Mouse (Mus musculus): ENCODE results near the gene Lsm4. TPM values are rescaled to one million over a fixed set of nuclear protein-coding genes. Genes with fewer than 3 reads are reported as not detected.
A peak's percentile ranks its signal among the peaks of the same experiment; 100 is the strongest.

Lsm4 gene
- polyA plus RNA-seq, 1 experiment from 2014 or later = 326 TPM

- peaks cover 10% of the 10 kb centered on the region; the same call in 1 of the 2 replicates for H3K27me3 ChIP-seq (ENCODE audit: control insufficient read depth, insufficient read depth, low read length)
- DNase-seq (ENCODE audit: low spot score, missing footprints) = no peak
- 74% methylated on average over 6 of the region's 6 CpGs for WGBS
- H3K9me3 ChIP-seq (ENCODE audit: control insufficient read depth, low read length) = no peaks in the 10 kb centered on the region
- no peak overlapping the region for H3K4me3 ChIP-seq (ENCODE audit: low read depth, low read length)
- H3K4me1 ChIP-seq (ENCODE audit: control insufficient read depth, insufficient read depth, low read length) = peaks cover 10% of the 10 kb centered on the region; the same call in 1 of the 2 replicates
- no peak overlapping the region for H3K4me2 ChIP-seq
- H3K9ac ChIP-seq (ENCODE audit: low read length) = no peak overlapping the region
- no peak for ATAC-seq (ENCODE audit: low FRiP score)
- H3K36me3 ChIP-seq (ENCODE audit: control insufficient read depth, insufficient read depth, low read length) = no peaks in the 10 kb centered on the region
- H3K27ac ChIP-seq (ENCODE audit: low read depth, low read length) = no peak overlapping the region
Measured at GRCm38 (mm10) chr8:70634066-70634465, 39.0 kb upstream of the Lsm4 start.

- H3K27me3 ChIP-seq (ENCODE audit: control insufficient read depth, insufficient read depth, low read length) = peaks cover 9% of the 10 kb centered on the region; the same call in 1 of the 2 replicates
- H3K4me2 ChIP-seq = no peak overlapping the region
- DNase-seq (ENCODE audit: low spot score, missing footprints) (no peak), ATAC-seq (ENCODE audit: low FRiP score) (no peak)
- H3K9me3 ChIP-seq (ENCODE audit: control insufficient read depth, low read length) = no peaks in the 10 kb centered on the region
- H3K27ac ChIP-seq (ENCODE audit: low read depth, low read length) = no peak overlapping the region
- 83% methylated on average over 6 of the region's 6 CpGs for WGBS
- 0 out of 2 replicates have a peak, but pooled peaks cover under 1% of the 10 kb centered on the region for H3K4me1 ChIP-seq (ENCODE audit: control insufficient read depth, insufficient read depth, low read length)
- H3K9ac ChIP-seq (ENCODE audit: low read length) = no peak overlapping the region
- no peak overlapping the region for H3K4me3 ChIP-seq (ENCODE audit: low read depth, low read length)
- H3K36me3 ChIP-seq (ENCODE audit: control insufficient read depth, insufficient read depth, low read length) = no peaks in the 10 kb centered on the region
Measured at GRCm38 (mm10) chr8:70635527-70635926, 37.5 kb upstream of the Lsm4 start.

GRCm38 (mm10) chr8:70636838-70637237 lies 36.2 kb upstream of the Lsm4 start:
- no peak for ATAC-seq (ENCODE audit: low FRiP score)
- Histone ChIP-seq H3K27me3 (ENCODE audit: control insufficient read depth, insufficient read depth, low read length) (no peaks in the 10 kb centered on the region; the same call in 1 of the 2 replicates), H3K36me3 (ENCODE audit: control insufficient read depth, insufficient read depth, low read length) (no peaks in the 10 kb centered on the region), H3K9me3 (ENCODE audit: control insufficient read depth, low read length) (no peaks in the 10 kb centered on the region), H3K4me1 (ENCODE audit: control insufficient read depth, insufficient read depth, low read length) (no peaks in the 10 kb centered on the region), H3K4me3 (ENCODE audit: low read depth, low read length) (no peak overlapping the region), H3K27ac (ENCODE audit: low read depth, low read length) (no peak overlapping the region), H3K4me2 (no peak overlapping the region), H3K9ac (ENCODE audit: low read length) (no peak overlapping the region)
- WGBS = 54% methylated on average over 8 of the region's 8 CpGs
- DNase-seq (ENCODE audit: low spot score, missing footprints) = no peak

GRCm38 (mm10) chr8:70638752-70639151 lies 34.3 kb upstream of the Lsm4 start:
- Histone ChIP-seq H3K36me3 (ENCODE audit: control insufficient read depth, insufficient read depth, low read length) (no peaks in the 10 kb centered on the region), H3K4me2 (no peak overlapping the region), H3K27me3 (ENCODE audit: control insufficient read depth, insufficient read depth, low read length) (no peaks in the 10 kb centered on the region), H3K4me1 (ENCODE audit: control insufficient read depth, insufficient read depth, low read length) (no peaks in the 10 kb centered on the region), H3K9ac (ENCODE audit: low read length) (no peak overlapping the region), H3K27ac (ENCODE audit: low read depth, low read length) (no peak overlapping the region), H3K4me3 (ENCODE audit: low read depth, low read length) (no peak overlapping the region), H3K9me3 (ENCODE audit: control insufficient read depth, low read length) (no peaks in the 10 kb centered on the region)
- 81% methylated on average over 9 of the region's 9 CpGs for WGBS
- ATAC-seq (ENCODE audit: low FRiP score) (no peak), DNase-seq (ENCODE audit: low spot score, missing footprints) (no peak)

GRCm38 (mm10) chr8:70643019-70643418 lies 30.0 kb upstream of the Lsm4 start:
- ATAC-seq (ENCODE audit: low FRiP score) (no peak), DNase-seq (ENCODE audit: low spot score, missing footprints) (no peak)
- no peak overlapping the region for H3K27ac ChIP-seq (ENCODE audit: low read depth, low read length)
- WGBS = 72% methylated on average over 3 of the region's 3 CpGs
- peaks cover 10% of the 10 kb centered on the region for H3K4me1 ChIP-seq (ENCODE audit: control insufficient read depth, insufficient read depth, low read length)
- no peak overlapping the region for H3K4me3 ChIP-seq (ENCODE audit: low read depth, low read length)
- no peaks in the 10 kb centered on the region for H3K27me3 ChIP-seq (ENCODE audit: control insufficient read depth, insufficient read depth, low read length)
- H3K36me3 ChIP-seq (ENCODE audit: control insufficient read depth, insufficient read depth, low read length) = no peaks in the 10 kb centered on the region
- H3K9me3 ChIP-seq (ENCODE audit: control insufficient read depth, low read length) = no peaks in the 10 kb centered on the region
- H3K4me2 ChIP-seq = no peak overlapping the region
- no peak overlapping the region for H3K9ac ChIP-seq (ENCODE audit: low read length)

GRCm38 (mm10) chr8:70644065-70644464 lies 29.0 kb upstream of the Lsm4 start:
- no peak for DNase-seq (ENCODE audit: low spot score, missing footprints)
- Histone ChIP-seq H3K4me1 (ENCODE audit: control insufficient read depth, insufficient read depth, low read length) (peaks cover 10% of the 10 kb centered on the region), H3K9me3 (ENCODE audit: control insufficient read depth, low read length) (no peaks in the 10 kb centered on the region), H3K27ac (ENCODE audit: low read depth, low read length) (no peak overlapping the region), H3K4me3 (ENCODE audit: low read depth, low read length) (no peak overlapping the region), H3K27me3 (ENCODE audit: control insufficient read depth, insufficient read depth, low read length) (no peaks in the 10 kb centered on the region), H3K36me3 (ENCODE audit: control insufficient read depth, insufficient read depth, low read length) (no peaks in the 10 kb centered on the region; the same call in 1 of the 2 replicates), H3K4me2 (no peak overlapping the region), H3K9ac (ENCODE audit: low read length) (no peak overlapping the region)
- 82% methylated on average over 2 of the region's 2 CpGs for WGBS
- no peak for ATAC-seq (ENCODE audit: low FRiP score)

- H3K27me3 ChIP-seq (ENCODE audit: control insufficient read depth, insufficient read depth, low read length) = no peaks in the 10 kb centered on the region
- WGBS = 64% methylated on average over 17 of the region's 17 CpGs
- peaks cover 10% of the 10 kb centered on the region for H3K4me1 ChIP-seq (ENCODE audit: control insufficient read depth, insufficient read depth, low read length)
- no peak overlapping the region for H3K4me2 ChIP-seq
- H3K9me3 ChIP-seq (ENCODE audit: control insufficient read depth, low read length) = no peaks in the 10 kb centered on the region
- DNase-seq (ENCODE audit: low spot score, missing footprints) (no peak), ATAC-seq (ENCODE audit: low FRiP score) (no peak)
- no peak overlapping the region for H3K4me3 ChIP-seq (ENCODE audit: low read depth, low read length)
- no peak overlapping the region for H3K9ac ChIP-seq (ENCODE audit: low read length)
- peaks cover 10% of the 10 kb centered on the region for H3K36me3 ChIP-seq (ENCODE audit: control insufficient read depth, insufficient read depth, low read length)
- no peak overlapping the region for H3K27ac ChIP-seq (ENCODE audit: low read depth, low read length)
Measured at GRCm38 (mm10) chr8:70645501-70646224, 27.4 kb upstream of the Lsm4 start.

- no peak overlapping the region for H3K9ac ChIP-seq (ENCODE audit: low read length)
- DNase-seq (ENCODE audit: low spot score, missing footprints) = no peak
- H3K27ac ChIP-seq (ENCODE audit: low read depth, low read length) = no peak overlapping the region
- H3K27me3 ChIP-seq (ENCODE audit: control insufficient read depth, insufficient read depth, low read length) = no peaks in the 10 kb centered on the region
- peaks cover 10% of the 10 kb centered on the region for H3K36me3 ChIP-seq (ENCODE audit: control insufficient read depth, insufficient read depth, low read length)
- H3K9me3 ChIP-seq (ENCODE audit: control insufficient read depth, low read length) = no peaks in the 10 kb centered on the region
- peaks cover 10% of the 10 kb centered on the region for H3K4me1 ChIP-seq (ENCODE audit: control insufficient read depth, insufficient read depth, low read length)
- WGBS = 78% methylated on average over 6 of the region's 6 CpGs
- no peak overlapping the region for H3K4me3 ChIP-seq (ENCODE audit: low read depth, low read length)
- ATAC-seq (ENCODE audit: low FRiP score) = no peak
- H3K4me2 ChIP-seq = no peak overlapping the region
Measured at GRCm38 (mm10) chr8:70646369-70646768, 26.7 kb upstream of the Lsm4 start.

- Histone ChIP-seq H3K9ac (ENCODE audit: low read length) (no peak overlapping the region), H3K9me3 (ENCODE audit: control insufficient read depth, low read length) (no peaks in the 10 kb centered on the region), H3K27ac (ENCODE audit: low read depth, low read length) (peak overlapping the region; percentile 48; the same call in 1 of the 2 replicates), H3K36me3 (ENCODE audit: control insufficient read depth, insufficient read depth, low read length) (peaks cover 10% of the 10 kb centered on the region), H3K4me2 (no peak overlapping the region), H3K4me3 (ENCODE audit: low read depth, low read length) (no peak overlapping the region), H3K4me1 (ENCODE audit: control insufficient read depth, insufficient read depth, low read length) (peaks cover 10% of the 10 kb centered on the region), H3K27me3 (ENCODE audit: control insufficient read depth, insufficient read depth, low read length) (no peaks in the 10 kb centered on the region)
- DNase-seq (ENCODE audit: low spot score, missing footprints) = no peak
- ATAC-seq (ENCODE audit: low FRiP score) = no peak
Measured at GRCm38 (mm10) chr8:70646775-70647174, 26.3 kb upstream of the Lsm4 start.

All from midbrain, embryonic 11.5 days (tissue).